Mouse (Mus musculus) heart, embryonic 14.5 days (tissue): ENCODE data around the gene Clcnkb. TPM values are rescaled to one million over a fixed set of nuclear protein-coding genes. Genes with fewer than 3 reads are reported as not detected.

Experiments
- ATAC-seq: fragments of 200-750 bp; cut with Nextera tagmentation; 2 replicates; pipeline ENCODE4 v1.8.0; 2017; ENCODE audit warnings: low read depth, moderate TSS enrichment; ENCODE audit not compliant: insufficient number of reproducible peaks, insufficient read depth, low FRiP score
- H3K27ac ChIP-seq, 2 experiments: fragments of 200-500 bp in 1 of 2; fragments of 300-500 bp in 1 of 2; sonication (generic) in 1 of 2; replicated peaks in 1 of 2; 2 replicates each; pipeline ENCODE4 v1.5.1; 2012 to 2014; ENCODE audit warnings: low read depth in 2 of 2, low read length in 2 of 2, control low read depth in 1 of 2, mild to moderate bottlenecking in 1 of 2, mixed read lengths in 1 of 2; ENCODE audit not compliant: control insufficient read depth in 1 of 2, insufficient read depth in 1 of 2
- H3K27me3 ChIP-seq: fragments of 300-500 bp; sonication (generic); 2 replicates; pipeline ENCODE4 v1.6.1; 2014; ENCODE audit warnings: mild to moderate bottlenecking, low read length, control low read depth; ENCODE audit not compliant: control insufficient read depth, insufficient read depth
- H3K36me3 ChIP-seq: fragments of 300-500 bp; sonication (generic); 2 replicates; pipeline ENCODE4 v1.6.1; 2014; ENCODE audit warnings: mild to moderate bottlenecking, control low read depth, low read length, mixed read lengths; ENCODE audit not compliant: control insufficient read depth, insufficient read depth
- H3K4me1 ChIP-seq, 2 experiments: fragments of 200-500 bp in 1 of 2; fragments of 300-500 bp in 1 of 2; sonication (generic) in 1 of 2; 2 replicates each; pipeline ENCODE4 v1.6.1; 2012 to 2014; ENCODE audit warnings: low read length in 2 of 2, control low read depth in 1 of 2, mixed read lengths in 1 of 2; ENCODE audit not compliant: control insufficient read depth in 2 of 2, insufficient read depth in 2 of 2
- H3K4me2 ChIP-seq: fragments of 300-500 bp; sonication (generic); 2 replicates; pipeline ENCODE4 v1.6.1; 2014; ENCODE audit warnings: mild to moderate bottlenecking, low read length
- H3K4me3 ChIP-seq, 2 experiments: fragments of 200-500 bp in 1 of 2; fragments of 300-500 bp in 1 of 2; sonication (generic) in 1 of 2; 2 replicates each; pipeline ENCODE4 v1.5.1; 2012 to 2014; ENCODE audit warnings: low read length in 2 of 2, mild to moderate bottlenecking in 2 of 2, control low read depth in 1 of 2, low read depth in 1 of 2, moderate library complexity in 1 of 2; ENCODE audit not compliant: control insufficient read depth in 1 of 2, insufficient read depth in 1 of 2
- H3K9ac ChIP-seq: fragments of 300-500 bp; sonication (generic); 2 replicates; pipeline ENCODE4 v1.6.1; 2014; ENCODE audit warnings: mild to moderate bottlenecking, low read length
- H3K9me3 ChIP-seq: fragments of 300-500 bp; sonication (generic); 2 replicates; pipeline ENCODE4 v1.6.1; 2016; ENCODE audit warnings: low read length, control low read depth; ENCODE audit not compliant: control insufficient read depth
- WGBS: fragments of 180-500 bp; shearing (Covaris S2); extraction: QIAGEN DNeasy Blood & Tissue Kit; methylation state at CpG from one replicate; pipeline ENCODE4 v1.1.7; 2014; 5-methylcytosine and 5-hydroxymethylcytosine counted together
- polyA plus RNA-seq: library from polyadenylated mRNA; unstranded; fragments of >200 nt; fragmentation: Nextera tagmentation; extraction: Ambion mirVana; gene quantifications from 2 replicates; pipeline ENCODE4 v1.2.1, GENCODE M21; 2014

Clcnkb gene
- polyA plus RNA-seq, 1 experiment from 2014 or later, result 1.1 TPM

- H3K27me3 ChIP-seq, result no peaks in the 10 kb centered on the region
- H3K9ac ChIP-seq, result no peak overlapping the region
- no peak overlapping the region for H3K4me2 ChIP-seq
- H3K27ac ChIP-seq, result no peak overlapping the region
- no peaks in the 10 kb centered on the region for H3K9me3 ChIP-seq
- no peak overlapping the region for H3K4me3 ChIP-seq
- ATAC-seq, result no peak
- 17% methylated on average over 22 of the region's 22 CpGs for WGBS
- H3K36me3 ChIP-seq, result no peaks in the 10 kb centered on the region
- peaks cover 11 to 13% of the 10 kb centered on the region in 2 experiments for H3K4me1 ChIP-seq
These were observed 4.3 kb downstream of the Clcnkb start for GRCm38 (mm10) chr4:141411430-141411992.

- Histone ChIP-seq H3K9me3 (no peaks in the 10 kb centered on the region), H3K4me2 (no peak overlapping the region), H3K4me1 (peaks cover 22 to 23% of the 10 kb centered on the region in 2 experiments), H3K9ac (no peak overlapping the region), H3K27ac (no peak overlapping the region), H3K36me3 (no peaks in the 10 kb centered on the region), H3K4me3 (no peak overlapping the region), H3K27me3 (no peaks in the 10 kb centered on the region)
- WGBS, result 92% methylated on average over 3 of the region's 3 CpGs
- ATAC-seq, result no peak
These were observed 7.2 kb downstream of the Clcnkb start for GRCm38 (mm10) chr4:141408577-141408976.

DNA sequence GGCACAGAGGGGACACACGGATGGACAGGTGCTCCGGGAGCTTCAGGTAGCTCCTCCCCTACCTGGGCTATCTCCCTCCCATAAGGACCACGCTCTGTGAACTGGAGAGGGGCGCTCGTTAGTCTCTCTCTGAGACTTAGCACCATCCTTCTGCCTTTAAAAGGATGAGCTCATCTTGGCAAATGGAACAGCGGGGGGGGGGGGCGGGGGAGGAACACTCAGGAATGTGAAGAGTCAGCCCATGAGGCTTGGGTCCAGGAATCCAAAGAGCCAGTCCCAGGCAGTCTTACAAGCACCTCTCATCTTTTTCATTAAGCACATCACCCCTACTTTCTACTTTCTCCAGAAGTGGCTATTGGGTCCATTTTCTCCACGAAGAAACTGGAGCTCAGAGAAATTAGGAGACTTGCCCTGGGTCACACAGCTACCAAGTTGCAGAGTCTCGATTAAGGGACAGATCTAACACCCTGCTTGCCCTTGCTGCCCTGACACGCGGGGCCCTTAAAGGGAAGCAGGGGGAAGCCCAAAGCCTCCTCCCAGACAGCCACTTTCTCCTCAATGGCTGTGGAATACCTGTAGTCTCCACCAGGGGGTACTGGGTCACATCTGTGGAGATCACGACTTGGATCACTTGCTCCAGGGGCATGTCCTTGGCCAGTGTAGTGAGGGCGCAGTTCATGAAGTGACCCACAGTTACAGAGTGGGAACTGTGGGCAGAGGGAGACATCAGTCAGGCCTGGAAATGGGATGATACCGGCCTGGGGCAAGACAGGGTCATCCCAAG, 9.1 kb downstream of the Clcnkb start:
- no peaks in the 10 kb centered on the region for H3K9me3 ChIP-seq
- H3K27ac ChIP-seq, result peak overlapping the region in 1 of 2 experiments; percentile 53; a peak in 2 of 4 replicates
- H3K4me3 ChIP-seq, result no peak overlapping the region
- peak overlapping the region; percentile 28; the same call in 1 of the 2 replicates for H3K9ac ChIP-seq
- H3K27me3 ChIP-seq, result no peaks in the 10 kb centered on the region
- ATAC-seq, result 0 out of 2 replicates have a peak, but pooled peaks have one; percentile 38
- whole genome bisulfite sequencing, result 23% methylated on average over 14 of the region's 14 CpGs
- H3K4me2 ChIP-seq, result peak overlapping the region; percentile 9
- H3K4me1 ChIP-seq, result peaks cover 21 to 22% of the 10 kb centered on the region in 2 experiments
- H3K36me3 ChIP-seq, result no peaks in the 10 kb centered on the region

DNA sequence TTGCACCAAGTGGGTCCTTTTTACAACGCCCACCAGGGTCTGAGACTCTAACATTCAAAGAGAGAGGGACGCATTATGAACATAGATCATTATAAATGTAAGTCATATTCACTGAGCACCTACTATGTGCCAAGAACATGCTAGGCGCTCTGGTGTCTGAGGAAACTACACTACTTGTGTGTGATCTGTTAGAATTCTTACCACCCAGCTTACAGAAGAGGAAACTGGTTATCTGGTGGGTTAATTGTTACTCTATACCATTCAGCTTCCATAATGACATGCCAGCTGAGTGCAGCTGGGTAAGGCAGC, 10.5 kb downstream of the Clcnkb start:
- peaks cover 21 to 22% of the 10 kb centered on the region in 2 experiments for H3K4me1 ChIP-seq
- H3K27me3 ChIP-seq, result no peaks in the 10 kb centered on the region
- 0 out of 2 replicates have a peak, but pooled peaks have one; percentile 3 for ATAC-seq
- H3K4me3 ChIP-seq, result no peak overlapping the region
- no peaks in the 10 kb centered on the region for H3K36me3 ChIP-seq
- no peak overlapping the region for H3K9ac ChIP-seq
- H3K27ac ChIP-seq, result no peak overlapping the region
- no peaks in the 10 kb centered on the region for H3K9me3 ChIP-seq
- 85% methylated on average over 3 of the region's 3 CpGs for WGBS
- no peak overlapping the region for H3K4me2 ChIP-seq

GRCm38 (mm10) chr4:141404518-141405313, 11.1 kb downstream of the Clcnkb start:
- 9% methylated on average over 15 of the region's 15 CpGs for WGBS
- peak; percentile 56 for ATAC-seq
- H3K4me1 ChIP-seq, result peaks cover 21 to 22% of the 10 kb centered on the region in 2 experiments
- peak overlapping the region; percentile 53 for H3K4me2 ChIP-seq
- no peaks in the 10 kb centered on the region for H3K9me3 ChIP-seq
- no peaks in the 10 kb centered on the region for H3K36me3 ChIP-seq
- peak overlapping the region in 1 of 2 experiments; percentile 34; a peak in 2 of 4 replicates for H3K4me3 ChIP-seq
- H3K27me3 ChIP-seq, result no peaks in the 10 kb centered on the region
- peak overlapping the region; percentile 52 for H3K9ac ChIP-seq
- H3K27ac ChIP-seq, result no peak overlapping the region

GRCm38 (mm10) chr4:141400171-141400570, 15.6 kb downstream of the Clcnkb start:
- WGBS, result 81% methylated on average over 15 of the region's 15 CpGs
- Histone ChIP-seq H3K4me2 (no peak overlapping the region), H3K4me3 (no peak overlapping the region), H3K36me3 (no peaks in the 10 kb centered on the region), H3K27ac (no peak overlapping the region), H3K27me3 (no peaks in the 10 kb centered on the region; the same call in 1 of the 2 replicates), H3K4me1 (peaks cover 3 to 6% of the 10 kb centered on the region in 2 experiments; a peak in 2 of 4 replicates), H3K9me3 (no peaks in the 10 kb centered on the region), H3K9ac (no peak overlapping the region)
- no peak for ATAC-seq

DNA sequence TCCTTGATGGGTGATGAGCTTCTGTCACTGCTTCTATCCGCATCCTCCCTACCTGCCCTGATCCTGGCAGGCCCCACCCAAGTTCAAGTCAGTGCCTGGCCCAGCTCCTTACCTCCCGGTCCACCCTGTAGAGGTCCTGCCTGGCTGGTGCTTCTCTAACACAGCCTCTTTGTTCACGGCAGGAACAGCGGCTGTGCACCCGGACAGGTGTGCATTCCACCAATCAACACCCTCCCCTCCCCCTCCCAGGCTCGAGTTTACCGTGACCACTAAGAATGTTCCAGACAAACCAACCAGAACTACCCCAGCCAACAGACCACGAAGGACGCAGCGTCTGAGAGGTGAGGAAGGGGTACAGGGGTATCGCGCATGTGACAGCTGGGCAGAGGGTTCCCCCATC, 17.3 kb downstream of the Clcnkb start, which contains the start of gene Clcnka:
Gene Clcnka (minus strand): TSS at position 180 of the 400 bp plus-strand sequence.
- no peak within 1 kb of the TSS for H3K4me2 ChIP-seq
- ATAC-seq, result peak; percentile 26; the same call in 1 of the 2 replicates
- peaks cover 0 to 3% of the 10 kb centered on the region in 2 experiments; a peak in 1 of 4 replicates for H3K4me1 ChIP-seq
- no peaks in the 10 kb centered on the region for H3K36me3 ChIP-seq
- no peaks in the 10 kb centered on the region for H3K9me3 ChIP-seq
- 49% methylated on average over 12 of the region's 12 CpGs for WGBS
- H3K4me3 ChIP-seq, result no peak within 1 kb of the TSS
- H3K27me3 ChIP-seq, result no peaks in the 10 kb centered on the region; the same call in 1 of the 2 replicates
- H3K27ac ChIP-seq, result no peak within 1 kb of the TSS
- H3K9ac ChIP-seq, result no peak within 1 kb of the TSS; the same call in 1 of the 2 replicates
